Mouse (Mus musculus): Measurements from ENCODE around the gene Gfi1b. TPM values are rescaled to one million over a fixed set of nuclear protein-coding genes. Genes with fewer than 3 reads are reported as not detected.

The Gfi1b gene
- total RNA-seq, 2 experiments from 2014 or later: not detected

Small RNA genes lying within 50 kb of the gene (microRNA-seq; reads per million reads assigned to microRNA genes)
- gene Gm22824: 0 reads per million in 2 experiments

Other genes starting within 250 kb of the Gfi1b start
- 10 to 100 TPM; 14.5 to 18.0 TPM for gene Ppp1r26, start 175.2 kb downstream of the Gfi1b start, total RNA-seq (2021)
- 1 to 10 TPM; 2.8 to 3.6 TPM for gene 1700007K13Rik, start 155.7 kb downstream of the Gfi1b start, total RNA-seq (2021)
- 10 to 100 TPM; 34.6 to 36.3 TPM for gene Mrps2, start 153.9 kb downstream of the Gfi1b start, total RNA-seq (2021)
- gene Gbgt1, start 125.1 kb downstream of the Gfi1b start, total RNA-seq (2021): 1 to 10 TPM; 1.2 to 1.8 TPM
- 1 to 10 TPM in 1 of 2 experiments, not detected in 1; 1.9 TPM for gene Gm10134, start 115.9 kb downstream of the Gfi1b start, total RNA-seq (2021)
- gene Ralgds, start 108.9 kb downstream of the Gfi1b start, total RNA-seq (2021): 100 to 1,000 TPM; 123 to 128 TPM
- not detected for gene Cel, start 58.6 kb downstream of the Gfi1b start, total RNA-seq (2021)
- gene Gtf3c5, start 38.2 kb downstream of the Gfi1b start, total RNA-seq (2021): 10 to 100 TPM; 17.4 to 18.9 TPM
- 10 to 100 TPM; 41.8 to 44.5 TPM for gene Tsc1, start 19.2 kb upstream of the Gfi1b start, total RNA-seq (2021)
- not detected for gene Spaca9, start 77.7 kb upstream of the Gfi1b start, total RNA-seq (2021)
- gene Ak8, start 78.2 kb upstream of the Gfi1b start, total RNA-seq (2021): 1 to 10 TPM; 1.0 to 1.7 TPM
- 10 to 100 TPM; 34.5 to 40.0 TPM for gene Gtf3c4, start 218.4 kb upstream of the Gfi1b start, total RNA-seq (2021)
- 1 to 10 TPM; 7.7 to 9.0 TPM for gene Ddx31, start 218.4 kb upstream of the Gfi1b start, total RNA-seq (2021)

Data from layer of hippocampus, postnatal 36 days (tissue).